Mouse (Mus musculus) cerebellum, adult (tissue): ENCODE measurements at regions not wholly inside any gene's neighbourhood (a gene's known extent, or its start where the extent isn't known, plus 50 kb on each side); places are given as distances from the start of the nearest gene placed in this dataset.

ENCODE experiments used
- ATAC-seq: cut with Nextera tagmentation; 2 replicates; pipeline ENCODE4 v1.9.2; 2017; ENCODE audit warnings: mild to moderate bottlenecking, moderate library complexity, mixed read lengths; ENCODE audit not compliant: insufficient number of reproducible peaks, low FRiP score, low TSS enrichment

- no peak for ATAC-seq
These were observed 243.5 kb downstream of the Sox4 start for GRCm38 (mm10) chr13:28709966-28710365.

- ATAC-seq = no peak
These were observed 252.2 kb downstream of the Sox4 start for GRCm38 (mm10) chr13:28701309-28701708.

DNA sequence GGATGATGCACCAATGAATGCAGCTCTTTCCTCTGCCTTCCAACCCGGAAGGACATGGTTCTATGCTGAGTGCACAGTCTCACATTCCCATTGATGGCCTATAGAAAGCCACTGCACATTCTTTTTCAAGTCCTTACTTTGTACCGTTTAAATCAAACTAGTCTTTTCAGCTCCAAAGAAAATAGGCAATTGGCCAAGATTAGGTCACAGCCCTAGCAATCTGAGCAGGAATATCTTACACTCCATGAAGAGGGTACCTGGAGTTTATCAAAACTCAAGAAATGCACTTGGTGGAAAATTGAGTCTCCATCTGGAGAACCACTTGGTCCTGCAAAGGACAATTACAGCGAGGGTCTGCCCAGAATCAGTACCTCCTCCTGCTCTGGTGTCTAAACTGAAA lies 253.4 kb downstream of the Sox4 start:
- no peak for ATAC-seq

GRCm38 (mm10) chr13:28699490-28700032 lies 254.0 kb downstream of the Sox4 start:
- no peak for ATAC-seq

DNA sequence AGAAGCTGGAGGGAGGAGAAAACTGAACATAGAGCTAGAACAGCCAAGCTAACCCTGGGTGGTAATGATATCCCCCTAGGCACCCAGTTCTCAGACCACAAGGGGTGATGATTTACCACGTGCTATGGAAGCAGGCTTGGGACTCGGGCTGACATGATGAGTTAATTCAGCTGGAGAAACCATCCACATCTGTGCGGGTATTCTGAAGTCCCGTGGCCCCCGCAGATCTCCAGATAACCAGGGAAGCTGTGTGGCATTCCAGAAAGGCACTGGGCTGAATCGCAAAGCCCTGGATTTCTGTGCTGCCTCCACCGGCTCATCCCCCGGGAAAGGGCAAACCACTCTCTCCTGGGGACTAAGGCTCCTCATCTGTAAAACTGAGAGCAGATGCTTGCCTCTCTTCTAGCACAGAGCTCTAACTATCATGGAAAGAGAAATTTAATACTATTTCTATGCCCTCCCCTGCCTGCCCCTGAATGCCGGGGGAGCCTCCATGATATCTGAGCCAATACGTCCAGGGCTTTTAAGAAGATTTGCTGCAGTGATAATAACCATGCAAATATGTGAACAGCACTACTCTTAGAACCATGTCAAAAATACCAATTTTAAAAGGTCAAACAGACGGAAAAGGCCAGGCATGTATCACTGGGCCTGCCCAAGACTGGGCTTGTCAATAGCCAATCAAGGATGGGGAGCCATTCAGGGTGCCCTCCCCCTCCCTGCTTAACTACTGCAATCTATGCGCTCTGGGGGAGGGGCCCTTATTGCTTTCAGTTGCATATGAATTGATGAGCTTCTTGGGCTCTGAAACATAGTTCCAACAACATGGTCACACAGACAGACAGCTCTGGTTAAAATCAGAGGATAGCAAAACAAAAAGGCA lies 255.5 kb downstream of the Sox4 start:
- ATAC-seq = no peak

- ATAC-seq = no peak
These were observed 260.4 kb downstream of the Sox4 start for GRCm38 (mm10) chr13:28693078-28693477.

DNA sequence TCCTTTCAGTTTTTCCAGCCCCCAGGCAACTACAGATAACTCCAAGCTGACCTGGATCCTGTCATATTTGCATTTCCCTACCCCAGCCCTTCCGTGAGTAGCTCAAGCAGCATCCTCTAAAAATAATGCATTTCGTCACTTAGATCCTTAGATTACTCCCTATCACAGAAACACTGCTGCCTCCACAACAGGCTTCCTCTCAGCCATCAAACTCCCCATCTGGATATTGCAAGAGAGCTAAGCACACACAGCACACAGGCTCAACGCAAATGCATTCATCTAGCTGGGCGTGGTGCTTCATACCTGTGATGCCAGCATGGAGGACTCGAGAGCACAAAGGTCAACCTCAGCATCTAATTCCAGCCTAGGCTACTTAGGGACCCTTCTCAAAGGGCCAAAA lies 260.9 kb downstream of the Sox4 start:
- ATAC-seq = no peak

DNA sequence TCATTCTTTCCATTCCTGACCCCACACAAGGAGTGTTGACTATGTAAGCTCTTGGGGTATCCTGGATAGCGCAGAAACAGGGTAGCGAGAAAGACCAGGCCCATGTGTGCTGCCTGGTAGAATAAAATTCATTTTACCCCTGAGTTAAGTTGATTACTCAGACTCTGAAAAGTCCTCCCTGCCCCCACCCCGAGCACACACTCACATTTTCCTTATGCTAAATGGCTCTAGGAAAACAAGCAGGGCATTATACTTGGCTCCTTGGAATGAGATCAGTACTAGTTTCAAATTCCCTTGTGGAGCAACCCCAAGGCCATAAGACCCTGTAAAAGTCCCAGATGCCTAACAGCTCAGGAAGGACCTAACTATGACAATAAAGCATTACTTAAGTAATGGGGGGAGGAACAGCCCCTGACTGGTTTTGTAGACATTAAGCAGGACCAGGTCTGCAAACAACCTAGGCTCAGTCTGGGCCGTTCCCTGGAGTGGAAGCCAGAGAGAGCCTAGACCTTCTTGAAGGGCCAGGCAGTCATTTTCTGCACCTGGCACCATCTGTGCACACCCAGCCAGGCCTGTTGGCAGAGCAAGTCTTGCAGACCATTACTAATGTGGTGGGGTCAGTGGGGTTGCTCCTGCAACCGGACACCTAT lies 262.9 kb downstream of the Sox4 start:
- no peak for ATAC-seq

DNA sequence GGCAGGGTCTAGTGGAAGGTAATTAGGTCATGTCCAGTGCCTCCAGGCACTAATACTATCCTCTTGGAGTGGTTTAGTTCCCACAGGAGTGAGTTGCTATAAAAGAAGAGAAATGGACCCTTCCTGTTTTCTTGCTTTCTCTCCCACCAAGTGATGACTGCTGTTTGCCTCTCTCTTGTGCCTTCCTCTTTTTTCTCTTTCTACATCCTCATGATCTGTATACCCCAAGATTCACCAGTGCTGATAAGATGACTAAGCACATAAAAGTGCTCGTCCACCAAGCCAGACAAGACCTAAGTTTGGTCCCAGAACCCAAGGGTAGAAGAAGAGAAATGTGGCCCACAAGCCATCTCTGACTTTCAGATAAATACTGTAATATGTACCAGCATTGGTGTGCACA lies 265.7 kb downstream of the Sox4 start:
- no peak for ATAC-seq

DNA sequence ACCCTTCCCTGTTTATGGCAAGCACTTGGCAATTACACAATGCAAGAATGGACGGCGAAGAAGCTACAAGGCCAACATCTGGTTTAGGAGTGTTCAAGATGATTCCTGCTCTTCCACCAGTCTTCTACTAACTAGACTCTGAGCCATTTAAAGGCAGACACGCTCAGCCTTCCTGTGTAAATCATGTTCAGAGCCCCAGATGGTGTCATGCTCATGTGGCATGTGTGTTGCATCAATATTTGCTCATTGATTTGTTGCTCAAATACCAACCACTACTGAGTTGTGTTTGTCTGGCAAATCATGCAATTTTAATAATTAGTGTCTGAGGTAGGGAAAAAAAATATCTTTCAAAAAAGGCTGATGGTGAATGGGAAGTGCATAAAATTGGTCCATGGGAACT lies 269.2 kb downstream of the Sox4 start:
- ATAC-seq = no peak

- ATAC-seq = no peak
These were observed 273.2 kb downstream of the Sox4 start for GRCm38 (mm10) chr13:28680266-28680665.

- ATAC-seq = no peak
These were observed 279.9 kb downstream of the Sox4 start for GRCm38 (mm10) chr13:28673622-28674021.

DNA sequence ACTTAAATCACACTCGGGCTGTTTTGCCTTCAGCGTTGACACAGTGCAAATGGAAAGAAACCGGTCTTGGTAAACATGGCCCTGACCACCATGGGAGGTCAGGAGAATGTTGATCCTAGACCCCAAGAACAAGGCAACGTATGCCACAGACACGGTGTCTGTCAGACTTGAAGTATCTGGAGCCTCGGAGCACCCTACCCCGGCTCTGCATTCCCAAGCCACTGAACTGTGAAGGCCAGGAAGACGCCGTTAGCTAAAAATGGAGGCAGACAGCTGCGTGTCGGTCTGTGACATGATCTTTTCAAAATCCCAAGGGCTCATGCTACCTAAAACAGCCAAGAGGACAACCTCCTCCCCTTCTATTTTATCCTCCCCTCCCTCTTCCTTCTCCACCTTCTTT lies 282.0 kb downstream of the Sox4 start:
- no peak for ATAC-seq

- no peak for ATAC-seq
These were observed 283.5 kb downstream of the Sox4 start for GRCm38 (mm10) chr13:28669832-28670585.

GRCm38 (mm10) chr13:28666832-28667231 lies 286.7 kb downstream of the Sox4 start:
- no peak for ATAC-seq

DNA sequence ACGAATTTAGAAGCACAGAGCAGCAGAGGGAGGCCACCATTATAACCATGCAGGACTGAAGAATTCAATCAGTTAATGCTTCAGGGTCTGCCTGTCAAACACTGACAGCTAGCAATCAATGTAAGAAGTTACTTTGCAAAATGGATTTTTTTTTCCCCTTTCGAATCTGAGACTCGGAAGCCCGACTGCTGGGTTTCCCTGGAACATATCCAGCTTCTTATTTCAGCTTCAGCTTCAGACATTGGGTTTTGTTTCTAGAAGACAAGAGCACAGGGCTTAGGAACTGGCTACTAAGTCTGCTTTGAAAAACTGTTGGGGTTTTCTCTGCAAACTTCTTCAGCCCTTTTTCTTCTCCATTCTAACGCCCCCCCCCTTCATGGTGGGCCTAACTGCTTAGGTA lies 288.4 kb downstream of the Sox4 start:
- no peak for ATAC-seq

- no peak for ATAC-seq
These were observed 288.8 kb downstream of the Sox4 start for GRCm38 (mm10) chr13:28664698-28665097.

DNA sequence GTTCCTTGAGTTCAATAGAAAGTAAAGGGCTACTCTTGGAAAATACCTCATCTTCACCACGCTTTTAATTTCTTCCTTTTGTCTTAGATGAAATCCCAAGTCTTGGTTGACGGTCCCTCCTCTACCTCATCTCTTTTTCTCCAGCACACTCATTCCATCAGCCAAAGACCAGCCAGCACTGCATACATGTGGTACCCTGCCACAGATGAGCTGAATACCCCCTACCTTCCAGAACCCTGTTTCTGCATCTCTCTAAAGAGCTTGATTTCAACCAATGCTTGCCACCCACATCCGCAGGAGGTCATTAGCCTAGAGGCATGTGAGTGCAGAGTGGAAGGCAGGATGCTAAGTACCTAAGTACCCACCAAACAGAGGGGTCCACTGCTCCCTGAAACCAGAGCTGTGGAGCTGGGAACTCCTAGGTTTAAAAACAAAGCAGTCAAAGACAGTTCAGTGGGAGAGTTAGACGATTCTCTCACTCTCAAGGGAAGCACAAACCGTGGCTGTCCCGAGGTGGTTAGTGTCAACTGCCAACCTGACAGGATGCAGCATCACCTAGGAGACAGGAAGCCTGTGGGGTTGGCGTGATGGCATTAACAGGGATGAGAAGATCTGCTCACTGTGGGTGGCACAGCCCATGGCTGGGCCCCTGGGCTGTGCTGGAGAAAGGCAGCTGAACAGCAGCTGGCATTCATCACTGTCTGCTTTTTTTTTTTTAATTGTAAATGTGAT lies 289.4 kb downstream of the Sox4 start:
- no peak for ATAC-seq

- no peak for ATAC-seq
These were observed 290.1 kb downstream of the Sox4 start for GRCm38 (mm10) chr13:28663459-28663858.

GRCm38 (mm10) chr13:28662316-28662752 lies 291.2 kb downstream of the Sox4 start:
- no peak for ATAC-seq
